Mouse (Mus musculus) liver, adult 2 months (tissue): ENCODE data around the gene Kcnip4. TPM values are rescaled to one million over a fixed set of nuclear protein-coding genes. Genes with fewer than 3 reads are reported as not detected.

Source experiments
- DNase-seq: peaks from one replicate; pipeline ENCODE4 v3.0.0-alpha.2; 2011; ENCODE audit warnings: low read depth, low spot score; ENCODE audit errors: extremely low read depth
- H3K27ac ChIP-seq: fragments of 200-500 bp; replicated peaks from 2 replicates; pipeline ENCODE4 v1.5.1; 2012; ENCODE audit warnings: low read depth, mild to moderate bottlenecking, control low read depth, inconsistent platforms, low read length; ENCODE audit not compliant: insufficient read depth
- H3K27me3 ChIP-seq: fragments of 200-500 bp; 2 replicates; pipeline ENCODE4 v1.6.1; 2012; ENCODE audit warnings: mild to moderate bottlenecking, moderate library complexity, low read length, inconsistent platforms; ENCODE audit not compliant: control insufficient read depth, insufficient read depth
- H3K36me3 ChIP-seq: fragments of 200-500 bp; 2 replicates; pipeline ENCODE4 v1.6.1; 2012; ENCODE audit warnings: low read length, inconsistent platforms; ENCODE audit not compliant: control insufficient read depth, insufficient read depth
- H3K4me1 ChIP-seq: fragments of 200-500 bp; 2 replicates; pipeline ENCODE4 v1.6.1; 2011; ENCODE audit warnings: low read length; ENCODE audit not compliant: control insufficient read depth, insufficient read depth
- H3K4me3 ChIP-seq: fragments of 200-500 bp; 2 replicates; pipeline ENCODE4 v1.5.1; 2011; ENCODE audit warnings: low read depth, mild to moderate bottlenecking, control low read depth, low read length, moderate library complexity; ENCODE audit not compliant: insufficient read depth
- H3K79me2 ChIP-seq: fragments of 200-500 bp; 2 replicates; pipeline ENCODE4 v1.6.1; 2012; ENCODE audit warnings: inconsistent platforms, mild to moderate bottlenecking, low read length, moderate library complexity; ENCODE audit not compliant: control insufficient read depth, insufficient read depth
- H3K9ac ChIP-seq: fragments of 200-500 bp; 2 replicates; pipeline ENCODE4 v1.6.1; 2012; ENCODE audit warnings: low read depth, mild to moderate bottlenecking, control low read depth, inconsistent platforms, low read length
- CTCF ChIP-seq: fragments of 200-500 bp; IDR thresholded peaks from 2 replicates; pipeline ENCODE4 v1.5.1; 2011; ENCODE audit warnings: low read depth, low read length, control low read depth
- POLR2A ChIP-seq: fragments of 200-500 bp; IDR thresholded peaks from 2 replicates; pipeline ENCODE4 v1.6.1; 2011; ENCODE audit warnings: low read length, control low read depth; ENCODE audit not compliant: insufficient read depth; ENCODE audit errors: extremely low read depth
- WGBS: fragments of 180-500 bp; shearing (Covaris S2); methylation state at CpG from one replicate; pipeline ENCODE4 v1.1.7; 2018; 5-methylcytosine and 5-hydroxymethylcytosine counted together
- polyA plus RNA-seq: library from polyadenylated mRNA; depleted of rRNA; stranded (reverse); fragments of >200 nt; gene quantifications from 2 replicates; pipeline ENCODE4 v1.2.3, GENCODE M21; 2012
- total RNA-seq: library from RNA; depleted of rRNA; stranded (reverse); fragments of >200 nt; gene quantifications from 2 replicates; pipeline ENCODE4 v1.2.3, GENCODE M21; 2014

The Kcnip4 gene
- total and polyA plus RNA-seq, 2 experiments = not detected

GRCm38 (mm10) chr5:48511357-48511756, 1013.4 kb downstream of the Kcnip4 start:
- DNase-seq = no peak
- H3K79me2 ChIP-seq = no peaks in the 10 kb centered on the region
- no peak overlapping the region for H3K4me3 ChIP-seq
- no peaks in the 10 kb centered on the region for H3K4me1 ChIP-seq
- no peak for TF ChIP-seq POLR2A
- TF ChIP-seq CTCF = no peak
- H3K27me3 ChIP-seq = no peaks in the 10 kb centered on the region
- H3K36me3 ChIP-seq = no peaks in the 10 kb centered on the region
- 31% methylated on average over 1 of the region's 1 CpGs for WGBS
- no peak overlapping the region for H3K27ac ChIP-seq
- H3K9ac ChIP-seq = no peak overlapping the region

GRCm38 (mm10) chr5:48510241-48510640, 1014.5 kb downstream of the Kcnip4 start:
- Histone ChIP-seq H3K27me3 (no peaks in the 10 kb centered on the region), H3K4me1 (no peaks in the 10 kb centered on the region), H3K4me3 (no peak overlapping the region), H3K27ac (no peak overlapping the region), H3K9ac (no peak overlapping the region), H3K79me2 (no peaks in the 10 kb centered on the region), H3K36me3 (no peaks in the 10 kb centered on the region)
- DNase-seq = no peak
- 80% methylated on average over 12 of the region's 12 CpGs for WGBS
- TF ChIP-seq CTCF (no peak), POLR2A (no peak)

- H3K36me3 ChIP-seq = no peaks in the 10 kb centered on the region
- TF ChIP-seq CTCF (no peak), POLR2A (no peak)
- WGBS = 64% methylated on average over 18 of the region's 18 CpGs
- H3K27ac ChIP-seq = no peak overlapping the region
- no peak overlapping the region for H3K4me3 ChIP-seq
- H3K9ac ChIP-seq = no peak overlapping the region
- no peaks in the 10 kb centered on the region for H3K79me2 ChIP-seq
- no peak for DNase-seq
- H3K27me3 ChIP-seq = no peaks in the 10 kb centered on the region
- no peaks in the 10 kb centered on the region for H3K4me1 ChIP-seq
Measured at GRCm38 (mm10) chr5:48509194-48509930, 1015.3 kb downstream of the Kcnip4 start.

- Histone ChIP-seq H3K9ac (no peak overlapping the region), H3K36me3 (no peaks in the 10 kb centered on the region), H3K27me3 (no peaks in the 10 kb centered on the region), H3K79me2 (no peaks in the 10 kb centered on the region), H3K4me3 (no peak overlapping the region), H3K27ac (no peak overlapping the region), H3K4me1 (no peaks in the 10 kb centered on the region)
- WGBS = 60% methylated on average over 3 of the region's 3 CpGs
- no peak for DNase-seq
- TF ChIP-seq POLR2A = no peak
- TF ChIP-seq CTCF = no peak
Measured at GRCm38 (mm10) chr5:48503094-48503493, 1021.6 kb downstream of the Kcnip4 start.

GRCm38 (mm10) chr5:48502442-48502841, 1022.3 kb downstream of the Kcnip4 start:
- Histone ChIP-seq H3K27me3 (no peaks in the 10 kb centered on the region), H3K27ac (no peak overlapping the region), H3K9ac (no peak overlapping the region), H3K4me1 (no peaks in the 10 kb centered on the region), H3K4me3 (no peak overlapping the region), H3K36me3 (no peaks in the 10 kb centered on the region), H3K79me2 (no peaks in the 10 kb centered on the region)
- DNase-seq = no peak
- TF ChIP-seq CTCF (no peak), POLR2A (no peak)

- DNase-seq = no peak
- H3K36me3 ChIP-seq = no peaks in the 10 kb centered on the region
- WGBS = 72% methylated on average over 5 of the region's 5 CpGs
Measured at GRCm38 (mm10) chr5:48500204-48500603, 1024.5 kb downstream of the Kcnip4 start.

More at GRCm38 (mm10) chr5:48500204-48500603, 1024.5 kb downstream of the Kcnip4 start:
- H3K79me2 ChIP-seq = no peaks in the 10 kb centered on the region
- TF ChIP-seq POLR2A (no peak), CTCF (no peak)
- H3K27me3 ChIP-seq = no peaks in the 10 kb centered on the region
- no peaks in the 10 kb centered on the region for H3K4me1 ChIP-seq
- no peak overlapping the region for H3K9ac ChIP-seq
- H3K4me3 ChIP-seq = no peak overlapping the region
- no peak overlapping the region for H3K27ac ChIP-seq
